Mouse (Mus musculus) heart, postnatal 14 days (tissue): ENCODE results near the gene Fbln1. TPM values are rescaled to one million over a fixed set of nuclear protein-coding genes. Genes with fewer than 3 reads are reported as not detected.
"Not testable (repeated sequence)": the region's sequence is repeated elsewhere in the genome, so short reads cannot be mapped to it uniquely, and the experiment has no call there.

Source experiments
- DNase-seq, 2 experiments: peaks; one replicate each; pipeline ENCODE4 v3.0.0; 2021 to 2022
- intact Hi-C: fragments of 180-260 bp; cut with DNase I; formaldehyde crosslinking; loops from one replicate; pipeline ENCODE4 v1.15.1; 2025
- total RNA-seq, 2 experiments: library from RNA; stranded (reverse); gene quantifications; 2 replicates each; pipeline ENCODE4 v1.2.3; 2021

Gene Fbln1
- total RNA-seq, 2 experiments from 2014 or later = 60.9 to 78.2 TPM

DNA sequence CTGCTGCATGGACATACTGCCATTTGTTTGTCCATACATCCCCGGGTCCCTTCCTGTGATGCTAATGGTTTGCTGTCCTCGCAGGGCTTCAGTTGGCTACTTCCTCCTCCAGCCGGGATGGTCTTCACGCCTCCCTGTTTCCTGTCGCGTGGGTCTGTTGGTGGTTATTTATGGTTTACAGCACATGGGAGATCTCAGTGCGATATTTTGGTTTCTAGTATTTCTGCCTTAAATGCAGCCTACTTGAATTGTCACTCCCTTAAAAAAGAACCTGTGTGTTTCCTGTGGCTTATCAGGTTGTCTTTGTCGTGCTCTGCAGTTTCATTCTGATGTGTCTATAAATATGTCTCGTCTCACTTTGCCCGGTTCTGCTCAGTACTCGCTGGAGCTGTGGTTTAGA, 122.1 kb downstream of the Fbln1 start:
- intact Hi-C loops = loop anchor here (5.0 kb wide), 1 partner anchor 39 kb away; no protein-coding TSS in a partner anchor
- DNase-seq = no peak

DNA sequence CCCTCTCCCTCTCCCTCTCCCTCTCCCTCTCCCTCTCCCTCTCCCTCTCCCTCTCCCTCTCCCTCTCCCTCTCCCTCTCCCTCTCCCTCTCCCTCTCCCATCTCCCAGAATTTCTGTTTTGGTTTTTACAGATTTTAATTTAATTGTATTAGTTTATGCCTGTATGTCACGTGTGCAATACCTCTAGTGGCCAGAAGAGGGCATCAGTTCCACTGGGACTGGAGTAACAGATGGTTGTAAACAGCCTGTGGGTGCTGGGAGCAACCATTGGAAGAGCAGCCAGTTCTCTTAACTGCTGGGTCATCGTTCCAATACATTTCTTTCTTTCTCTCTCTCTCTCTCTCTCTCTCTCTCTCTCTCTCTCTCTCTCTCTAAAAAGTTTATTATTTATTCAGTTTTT, 122.7 kb downstream of the Fbln1 start:
- intact Hi-C loops = loop anchor here (5.0 kb wide), 1 partner anchor 39 kb away; no protein-coding TSS in a partner anchor
- not testable (repeated sequence) for DNase-seq

DNA sequence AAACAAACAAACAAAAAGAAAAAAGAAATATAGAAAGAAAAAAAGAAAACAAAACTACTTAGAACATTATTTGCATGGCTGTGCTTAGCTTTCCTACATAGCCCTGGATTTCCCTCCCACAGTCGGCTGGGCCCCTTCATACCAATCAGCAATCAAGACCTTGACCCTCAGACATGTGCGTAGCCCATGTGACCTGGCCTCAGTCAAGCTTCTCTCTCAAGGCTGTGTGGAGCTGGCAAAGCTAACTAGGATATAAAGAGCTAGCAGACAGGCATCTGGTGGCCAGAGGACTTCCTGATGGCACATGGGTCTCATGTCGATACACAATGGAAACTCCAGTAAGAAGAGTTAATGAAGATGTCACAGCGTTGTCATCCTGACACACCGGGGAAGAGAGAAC, 123.3 kb downstream of the Fbln1 start:
- intact Hi-C loops = loop anchor here (5.0 kb wide), 1 partner anchor 38 kb away; no protein-coding TSS in a partner anchor

DNA sequence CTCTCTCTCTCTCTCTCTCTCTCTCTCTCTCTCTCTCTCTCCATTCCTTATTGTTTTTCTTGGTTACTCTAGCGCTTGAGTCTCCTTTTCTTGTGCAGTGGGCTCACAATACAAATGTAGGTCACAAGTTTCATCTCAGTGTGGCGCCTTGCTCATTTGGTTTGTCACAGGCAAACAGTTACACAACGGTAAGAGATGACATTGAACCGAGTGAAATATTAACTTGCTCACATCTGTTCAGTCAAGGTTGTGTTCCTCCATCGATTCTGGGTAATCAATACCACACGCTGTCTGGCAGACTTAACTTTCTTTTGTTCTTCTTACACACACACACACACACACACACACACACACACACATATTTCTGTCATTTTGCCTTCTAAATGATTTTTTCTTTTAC, 124.3 kb downstream of the Fbln1 start:
- DNase-seq = no peak
- intact Hi-C loops = no loop called here

More for the DNA sequence above, 123.3 kb downstream of the Fbln1 start:
- DNase-seq = no peak

DNA sequence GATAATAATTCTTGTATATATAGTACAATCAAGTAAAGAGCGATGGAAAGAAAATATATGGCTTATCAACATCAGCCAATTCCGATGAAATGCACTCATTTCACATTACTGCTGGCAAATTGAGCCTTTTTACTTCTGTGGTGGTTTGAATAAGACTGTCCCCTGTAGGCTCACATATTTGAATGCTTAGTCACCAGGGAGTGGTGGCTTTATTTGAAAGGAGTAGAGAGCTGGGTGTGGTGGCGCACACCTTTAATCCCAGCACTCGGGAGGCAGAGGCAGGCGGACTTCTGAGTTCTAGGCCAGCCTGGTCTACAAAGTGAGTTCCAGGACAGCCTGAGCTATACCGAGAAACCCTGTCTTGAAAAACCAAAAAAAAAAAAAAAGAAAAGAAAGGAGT, 127.8 kb downstream of the Fbln1 start:
- DNase-seq, intact Hi-C loops: not testable (repeated sequence)

DNA sequence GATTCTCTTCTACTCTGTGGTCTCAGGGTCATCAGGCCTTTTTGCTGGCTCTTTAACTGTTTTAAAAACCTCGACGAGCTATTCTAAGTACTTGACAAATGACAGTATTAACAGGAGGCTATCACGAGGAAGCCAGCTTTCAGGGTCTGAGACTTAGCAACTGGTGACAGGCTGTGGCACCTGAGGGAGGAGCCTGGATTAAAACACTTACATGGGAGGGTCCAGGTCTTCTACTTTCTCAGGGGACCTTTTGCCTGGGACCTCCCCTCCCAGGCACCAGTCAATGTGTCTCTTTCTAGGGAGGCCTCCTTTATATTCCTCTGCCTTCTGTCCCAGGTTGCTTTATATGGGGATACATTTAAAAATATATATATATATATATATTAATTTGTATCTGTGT, 128.5 kb downstream of the Fbln1 start:
- intact Hi-C loops = no loop called here
- DNase-seq = no peak

DNA sequence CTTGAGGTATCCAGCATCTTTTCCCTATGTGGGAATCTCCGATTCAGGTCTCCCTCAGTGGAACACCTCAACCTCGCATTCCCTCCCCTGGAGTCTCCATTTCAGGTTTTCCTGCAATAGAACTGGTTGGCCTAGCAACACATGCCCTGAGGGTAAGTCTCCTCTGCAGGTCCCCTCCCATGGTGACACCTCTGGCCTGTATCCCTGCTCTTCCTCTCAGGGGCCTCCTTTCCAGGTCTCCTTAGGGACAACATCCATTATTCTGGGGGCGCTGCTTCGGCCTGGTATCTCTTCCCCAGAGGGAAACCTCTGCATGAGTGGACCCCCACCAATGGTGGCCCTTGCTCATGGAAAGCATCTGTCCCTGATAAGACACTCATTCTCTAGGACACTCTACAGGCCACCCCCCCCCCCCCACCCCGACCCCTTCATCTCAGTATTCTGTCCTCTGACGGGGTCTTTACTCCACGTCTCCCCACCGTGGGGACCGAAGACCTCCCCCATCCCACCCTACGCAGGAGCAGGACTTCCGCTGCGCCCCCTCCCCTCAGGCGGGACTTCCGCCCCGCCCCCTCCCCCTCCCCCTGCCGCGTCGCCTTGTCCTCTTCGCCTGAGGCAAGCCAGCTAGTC, 130.0 kb downstream of the Fbln1 start, which contains the start of gene Atxn10:
Gene Atxn10 (plus strand): TSS at position 575 of the 630 bp plus-strand sequence.
- intact Hi-C loops = no loop called here

More for the DNA sequence above, 130.0 kb downstream of the Fbln1 start, which contains the start of gene Atxn10:
- peak in 1 of 2 experiments; percentile 28 for DNase-seq

Other genes with a start within 250 kb of the Fbln1 start
- gene 5031439G07Rik, start 217.4 kb upstream of the Fbln1 start, total RNA-seq = 10 to 100 TPM; 20.6 to 21.9 TPM
- not detected for gene Upk3a, start 188.8 kb upstream of the Fbln1 start, total RNA-seq
- 1 to 10 TPM; 7.9 TPM for gene Fam118a, start 177.0 kb upstream of the Fbln1 start, total RNA-seq
- gene Smc1b, start 74.0 kb upstream of the Fbln1 start, total RNA-seq = under 1 TPM in 1 of 2 experiments, not detected in 1; 0.05 TPM
- gene Ribc2, start 73.9 kb upstream of the Fbln1 start, total RNA-seq = not detected
- 10 to 100 TPM; 79.3 to 80.6 TPM for gene Atxn10, start 130.3 kb downstream of the Fbln1 start, total RNA-seq